Mouse (Mus musculus): ENCODE measurements around the gene Svs5.

- no peak for TF ChIP-seq HCFC1 (IDR thresholded peaks at IDR 0.05; ENCODE audit: borderline replicate concordance, insufficient read depth, low read length)
- no peak for TF ChIP-seq MAFK (IDR thresholded peaks at IDR 0.05; ENCODE audit: insufficient read depth, low read depth, low read length)
These were observed 34.4 kb downstream of the Svs5 start for GRCm38 (mm10) chr2:164366947-164367346.

Data from ES-E14 (cell line).